Mouse (Mus musculus): Measurements from ENCODE around the gene Vmn1r40.
A peak's percentile ranks its signal among the peaks of the same experiment; 100 is the strongest.

- no peak for TF ChIP-seq POLR2A (IDR thresholded peaks at IDR 0.05; ENCODE audit: borderline replicate concordance, control insufficient read depth, low read depth, low read length)
- TF ChIP-seq CTCF (IDR thresholded peaks at IDR 0.05; ENCODE audit: control insufficient read depth, insufficient read depth, low read length), result peak; percentile 94
These were observed 27.2 kb upstream of the Vmn1r40 start for GRCm38 (mm10) chr6:89680155-89680554.
